Mouse (Mus musculus) embryonic fibroblast, embryonic 13.5 days (primary cell): Measurements from ENCODE around the gene Cd300ld3.

ENCODE experiments used
- CTCF ChIP-seq: IDR thresholded peaks from 2 replicates; pipeline ENCODE4 v1.5.1; 2011; ENCODE audit warnings: mild to moderate bottlenecking, control low read depth, low read length, moderate library complexity, borderline replicate concordance; ENCODE audit not compliant: insufficient read depth
- POLR2A ChIP-seq: IDR thresholded peaks from 2 replicates; pipeline ENCODE4 v1.6.1; 2011; ENCODE audit warnings: low read depth, mild to moderate bottlenecking, control low read depth, low read length, moderate library complexity

DNA sequence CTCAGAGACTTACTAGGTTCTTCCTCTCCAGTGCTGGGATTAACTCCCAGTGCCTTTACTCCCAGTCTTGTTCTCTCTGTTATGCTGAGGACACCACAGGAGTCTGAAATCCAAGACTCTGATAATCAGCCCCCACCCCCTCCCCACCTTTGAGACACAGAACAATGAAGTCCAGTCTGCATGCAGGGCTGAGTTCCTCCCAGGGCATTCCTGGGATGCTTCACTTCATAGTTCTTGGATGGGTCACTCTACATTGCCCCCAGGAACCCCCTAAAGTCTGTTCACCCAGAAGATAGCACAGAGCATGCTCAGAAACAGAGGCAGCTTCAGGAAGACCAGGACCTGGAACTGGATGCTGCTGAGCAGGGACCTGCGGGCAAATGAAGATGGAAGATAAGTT lies 4.8 kb upstream of the Cd300ld3 start:
- no peak for TF ChIP-seq CTCF
- TF ChIP-seq POLR2A, result no peak
